Mouse (Mus musculus) heart, postnatal 36 days (tissue): Measurements from ENCODE around the gene Dnmt3l. TPM values are rescaled to one million over a fixed set of nuclear protein-coding genes. Genes with fewer than 3 reads are reported as not detected.

Experiments used
- total RNA-seq, 2 experiments: library from RNA; stranded (reverse); gene quantifications; 2 replicates each; pipeline ENCODE4 v1.2.3; 2021

Gene Dnmt3l
- total RNA-seq, 2 experiments from 2014 or later, result not detected

Other genes with a start within 250 kb of the Dnmt3l start
- not detected for gene Gm9639, start 246.9 kb upstream of the Dnmt3l start, total RNA-seq
- gene Gm19668, start 242.8 kb upstream of the Dnmt3l start, total RNA-seq, result not detected
- not detected for gene Gm9507, start 230.1 kb upstream of the Dnmt3l start, total RNA-seq
- gene Gm2696, start 227.3 kb upstream of the Dnmt3l start, total RNA-seq, result not detected
- gene Krtap10-4, start 214.9 kb upstream of the Dnmt3l start, total RNA-seq, result not detected
- not detected for gene Krtap10-10, start 206.0 kb upstream of the Dnmt3l start, total RNA-seq
- gene Gm36176, start 195.1 kb upstream of the Dnmt3l start, total RNA-seq, result not detected
- gene Gm10318, start 189.1 kb upstream of the Dnmt3l start, total RNA-seq, result not detected
- not detected for gene Gm3285, start 180.0 kb upstream of the Dnmt3l start, total RNA-seq
- gene Lrrc3, start 139.4 kb upstream of the Dnmt3l start, total RNA-seq, result under 1 TPM; 0.54 to 0.94 TPM
- 1 to 10 TPM in 1 of 2 experiments, under 1 TPM in 1; 0.31 to 1.5 TPM for gene Trpm2, start 71.4 kb upstream of the Dnmt3l start, total RNA-seq
- 10 to 100 TPM in 1 of 2 experiments, 1 to 10 TPM in 1; 9.3 to 10.3 TPM for gene 1810043G02Rik, start 63.4 kb upstream of the Dnmt3l start, total RNA-seq
- 100 to 1,000 TPM in 1 of 2 experiments, 10 to 100 TPM in 1; 97.8 to 116 TPM for gene Pfkl, start 31.9 kb upstream of the Dnmt3l start, total RNA-seq
- gene Aire, start 1.7 kb downstream of the Dnmt3l start, total RNA-seq, result not detected
- gene Icosl, start 27.4 kb downstream of the Dnmt3l start, total RNA-seq, result 1 to 10 TPM; 7.6 to 7.7 TPM
- gene D10Jhu81e, start 127.8 kb downstream of the Dnmt3l start, total RNA-seq, result 100 to 1,000 TPM; 528 to 541 TPM
- gene Pwp2, start 143.2 kb downstream of the Dnmt3l start, total RNA-seq, result 10 to 100 TPM in 1 of 2 experiments, 1 to 10 TPM in 1; 9.9 to 10.7 TPM
- gene Trappc10, start 202.7 kb downstream of the Dnmt3l start, total RNA-seq, result 10 to 100 TPM; 46.6 to 48.2 TPM